Mouse (Mus musculus): Measurements from ENCODE around the gene Myo18a.
A peak's percentile ranks its signal among the peaks of the same experiment; 100 is the strongest.

Myo18a gene

DNA sequence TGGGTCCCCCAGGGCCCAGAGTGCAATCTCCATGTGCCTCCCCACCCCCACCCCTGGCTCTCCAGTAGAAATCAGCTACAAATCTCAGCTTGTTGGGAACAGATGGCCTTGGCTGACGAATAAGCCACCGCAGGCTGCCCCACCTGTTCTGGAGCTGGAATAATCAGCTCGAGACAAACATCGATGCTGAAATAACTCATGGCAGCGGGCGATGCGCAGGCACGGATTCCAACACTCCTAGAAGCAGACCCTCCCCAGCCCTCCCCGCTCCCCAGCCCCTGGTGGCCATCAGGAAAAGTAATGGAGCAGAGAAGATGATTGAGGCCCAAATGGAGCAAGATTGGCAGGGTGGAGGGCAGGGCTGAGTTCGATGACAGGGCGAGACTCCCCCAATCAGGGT, 109.2 kb downstream of the Myo18a start:
- no peak for DNase-seq (ENCODE audit: low spot score)

DNA sequence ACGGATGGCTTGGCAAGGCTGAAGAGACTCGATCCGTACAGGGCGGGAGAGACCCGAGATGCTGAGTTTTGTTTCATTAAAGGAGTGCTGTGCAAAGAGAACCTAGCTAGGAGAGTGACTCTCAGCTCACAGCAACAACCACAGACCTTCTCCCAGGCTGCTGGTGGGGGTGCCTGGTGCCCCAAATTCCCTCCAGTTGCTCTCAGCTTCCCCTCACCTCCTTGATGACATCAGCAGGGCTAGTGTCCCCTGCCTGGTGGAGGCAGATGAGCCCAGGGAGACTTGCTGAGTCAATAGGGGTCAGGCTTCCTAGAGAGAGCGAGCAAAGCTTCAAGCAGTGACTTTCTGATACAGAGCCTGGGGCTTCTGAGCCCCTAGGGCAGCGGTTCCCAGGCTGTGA, 109.6 kb downstream of the Myo18a start:
- no peak for DNase-seq (ENCODE audit: low spot score)

DNA sequence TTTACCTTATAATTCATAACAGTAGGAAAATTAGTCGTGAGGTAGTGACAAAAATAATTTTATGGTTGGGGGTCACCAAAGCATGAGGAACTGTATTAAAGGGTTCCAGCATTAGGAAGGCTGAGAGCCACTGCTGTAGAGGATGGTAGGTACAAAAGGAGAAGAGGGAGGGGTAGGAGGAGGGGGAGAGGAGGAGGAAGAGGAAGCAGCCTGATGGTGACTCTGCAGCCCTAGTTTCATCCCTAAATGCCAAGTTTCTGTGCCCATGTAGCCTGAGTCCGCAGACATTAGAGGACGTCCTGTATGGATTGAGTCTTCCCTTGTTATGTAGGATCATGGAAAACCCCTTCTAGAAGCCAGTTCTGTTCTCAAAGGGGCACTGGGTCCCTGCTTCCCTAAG, 110.1 kb downstream of the Myo18a start:
- no peak for DNase-seq (ENCODE audit: low spot score)

DNA sequence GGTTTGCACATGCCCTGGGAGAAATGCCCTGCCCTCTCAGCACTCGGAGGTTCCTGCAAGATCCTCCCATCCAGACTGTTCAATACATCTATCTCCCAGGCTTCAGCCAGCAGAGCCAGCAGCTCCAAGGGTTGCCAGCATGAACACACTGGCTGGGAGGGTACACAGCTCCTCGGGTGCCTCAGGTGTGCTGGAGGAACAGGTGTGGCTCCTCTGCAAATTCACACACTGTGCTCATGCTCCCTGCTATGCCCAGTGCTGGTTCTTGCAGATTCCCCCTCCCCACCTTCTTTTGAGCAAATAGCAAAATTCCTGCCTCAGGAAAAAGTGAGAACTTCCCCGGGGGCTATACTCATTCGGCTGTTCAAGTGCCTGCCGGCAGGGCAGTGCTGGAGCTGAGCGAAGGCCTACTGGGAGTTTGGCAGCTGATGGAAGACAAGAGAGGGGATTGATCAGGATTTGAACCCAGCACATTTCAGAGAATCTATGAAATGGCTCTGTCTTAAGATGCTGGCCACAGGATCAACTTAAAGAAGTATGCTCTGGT, 111.7 kb downstream of the Myo18a start:
- DNase-seq (ENCODE audit: low spot score), result no peak

GRCm38 (mm10) chr11:77875269-77875668, 112.2 kb downstream of the Myo18a start:
- DNase-seq (ENCODE audit: low spot score), result no peak

DNA sequence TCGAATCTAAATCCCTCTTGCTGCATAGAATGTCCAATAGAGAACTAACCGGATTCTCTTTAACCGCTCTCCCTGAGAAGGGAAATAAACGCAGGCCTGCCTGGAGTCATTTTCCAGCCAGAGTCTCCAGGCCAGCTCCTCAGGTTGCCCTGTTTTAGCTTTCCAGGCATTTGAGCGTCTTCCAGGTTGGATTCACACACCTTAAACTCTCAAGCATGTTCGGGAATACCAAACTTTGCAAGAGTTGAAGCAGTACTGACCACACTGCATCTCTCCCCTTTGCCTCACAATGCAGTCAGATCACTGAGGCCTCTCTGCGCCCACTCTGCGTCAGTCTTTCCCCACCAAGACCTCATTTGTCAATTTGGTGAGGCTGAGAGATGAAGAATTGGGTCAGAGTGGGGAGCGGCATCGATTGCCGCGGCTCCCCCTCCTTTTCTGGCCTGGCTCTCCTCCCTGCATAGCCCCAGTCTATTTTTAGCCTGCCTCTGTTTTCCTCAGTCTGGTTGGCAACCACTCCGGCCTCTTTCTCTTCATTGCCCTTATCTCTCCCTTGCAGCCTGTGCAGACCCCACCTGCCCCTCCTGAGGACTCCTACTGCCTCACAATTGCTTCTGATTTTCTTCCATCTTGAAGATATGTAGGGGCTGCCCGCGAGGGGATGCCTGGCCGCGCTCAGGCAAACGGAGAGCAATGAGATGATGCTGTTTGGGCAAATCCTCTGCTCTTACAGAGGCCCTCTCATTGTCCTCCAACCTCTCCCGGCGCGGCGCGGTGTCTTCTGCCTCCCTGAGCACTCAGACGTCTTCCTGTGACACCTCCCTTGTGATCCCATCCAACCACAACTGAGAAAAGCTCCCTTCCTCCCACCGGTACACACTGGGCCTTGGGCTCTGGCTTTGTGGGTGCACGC, 113.1 kb downstream of the Myo18a start:
- DNase-seq (ENCODE audit: low spot score), result no peak

GRCm38 (mm10) chr11:77876760-77877148, 113.7 kb downstream of the Myo18a start:
- no peak for DNase-seq (ENCODE audit: low spot score)

DNA sequence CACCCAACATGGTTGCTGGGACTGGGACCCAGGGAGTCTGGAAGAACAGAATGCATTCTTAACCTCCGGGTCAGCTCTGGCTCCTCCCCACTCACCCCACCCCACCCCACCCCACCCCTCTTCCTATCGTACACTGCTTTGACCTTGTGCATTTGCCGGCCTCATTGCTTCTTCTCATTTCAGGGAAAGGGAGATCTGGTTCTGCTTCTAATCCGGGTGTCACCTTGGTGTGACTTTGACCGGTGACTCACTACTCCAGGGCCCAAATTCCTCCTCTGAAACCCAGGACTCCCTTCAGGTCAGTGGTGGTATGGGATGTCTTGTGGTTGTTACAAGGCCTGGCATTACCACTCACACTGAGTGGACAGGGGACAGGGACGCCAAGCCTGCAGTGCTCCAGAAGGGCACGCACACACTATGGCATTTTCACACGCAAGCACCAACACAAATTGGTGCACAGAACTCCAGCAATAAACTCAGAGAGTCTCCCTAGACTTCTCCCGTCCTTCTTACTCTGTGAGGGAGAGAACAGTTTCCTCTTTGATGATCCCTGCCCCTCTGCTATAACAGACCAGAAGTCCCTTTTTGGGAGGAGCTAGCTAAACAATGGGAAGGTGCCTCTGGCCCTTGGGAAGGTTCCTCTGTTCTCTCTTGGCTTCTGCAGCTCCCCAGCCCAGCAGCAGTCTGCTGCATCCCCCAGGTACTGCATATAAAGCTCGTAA, 121.6 kb downstream of the Myo18a start:
- no peak for DNase-seq (ENCODE audit: low spot score)

GRCm38 (mm10) chr11:77885246-77885575, 122.2 kb downstream of the Myo18a start:
- no peak for DNase-seq (ENCODE audit: low spot score)

- DNase-seq (ENCODE audit: low spot score), result peak; percentile 25
Measured at GRCm38 (mm10) chr11:77887373-77887960, 124.4 kb downstream of the Myo18a start.

DNA sequence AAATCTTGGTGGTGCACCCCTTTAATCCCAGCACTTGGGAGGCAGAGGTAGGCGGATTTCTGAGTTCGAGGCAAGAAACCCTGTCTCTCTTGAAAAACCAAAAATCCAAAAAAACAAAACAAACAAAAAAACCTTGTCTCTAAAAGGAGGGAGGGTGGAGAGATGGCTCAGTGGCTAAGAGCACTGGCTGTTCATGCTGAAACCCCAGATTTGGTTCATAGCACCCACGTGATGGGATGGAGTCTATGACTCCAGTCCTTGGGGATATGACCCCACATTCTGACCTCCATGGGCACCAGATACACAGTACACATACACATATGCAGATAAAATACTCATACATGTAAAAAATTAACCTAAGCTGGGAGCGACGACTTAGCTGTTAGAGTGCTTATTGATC, 125.8 kb downstream of the Myo18a start:
- no peak for DNase-seq (ENCODE audit: low spot score)

GRCm38 (mm10) chr11:77889484-77889883, 126.4 kb downstream of the Myo18a start:
- DNase-seq (ENCODE audit: low spot score), result no peak

DNA sequence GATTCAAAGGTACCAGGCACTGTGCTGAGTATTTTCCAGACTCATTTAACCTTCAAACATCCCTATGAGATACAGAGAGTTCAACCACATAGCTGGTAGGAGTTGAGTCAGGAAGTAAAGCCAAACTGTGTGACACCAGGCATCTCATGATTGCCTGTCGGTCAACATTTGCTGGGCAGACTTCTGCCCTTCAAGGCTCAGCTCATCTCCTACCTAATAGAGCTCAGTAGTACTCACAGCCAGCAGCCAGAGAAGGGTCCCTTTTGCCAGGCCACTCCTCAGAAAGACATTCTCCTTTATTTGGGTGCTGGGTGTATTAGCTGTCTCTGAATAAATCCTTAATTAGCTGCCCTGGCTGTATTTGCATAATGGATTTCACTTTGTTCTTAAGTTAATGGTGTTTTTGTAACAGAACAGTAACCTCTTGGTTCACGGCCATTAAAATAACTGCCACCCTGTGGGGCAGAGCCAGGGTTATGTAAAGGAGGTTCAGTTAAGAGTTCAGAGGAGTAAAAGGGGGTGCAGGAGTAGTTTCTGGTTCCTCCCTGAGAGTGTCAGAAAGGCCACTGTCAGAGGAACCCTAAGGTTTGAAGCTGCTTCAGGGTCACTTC, 127.7 kb downstream of the Myo18a start:
- DNase-seq (ENCODE audit: low spot score), result no peak

GRCm38 (mm10) chr11:77892883-77893282, 129.8 kb downstream of the Myo18a start:
- DNase-seq (ENCODE audit: low spot score), result no peak

DNA sequence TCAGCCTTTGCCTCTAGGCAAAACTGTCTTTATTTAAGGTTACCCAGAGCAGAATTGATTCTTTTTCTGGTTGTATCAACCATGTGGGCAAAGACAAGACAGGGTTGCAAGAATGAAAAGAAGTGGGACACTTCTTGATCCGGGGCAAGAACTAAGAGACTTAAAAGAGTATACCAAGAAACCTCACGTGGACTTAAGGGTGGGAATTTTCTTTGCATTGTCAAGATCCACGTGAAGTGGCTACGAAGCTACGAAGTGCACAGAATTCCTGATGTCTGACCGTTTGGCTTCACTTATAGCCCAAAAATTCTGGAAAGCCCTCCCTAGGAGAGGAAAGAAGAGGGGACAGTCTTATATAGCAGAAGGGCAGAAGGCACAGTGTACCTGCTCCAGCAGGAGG, 130.2 kb downstream of the Myo18a start:
- DNase-seq (ENCODE audit: low spot score), result no peak

GRCm38 (mm10) chr11:77893787-77894718, 131.0 kb downstream of the Myo18a start, which contains the start of gene Pipox:
Gene Pipox (minus strand): TSS chr11:77894096.
- peak; percentile 91 for DNase-seq (ENCODE audit: low spot score)

DNA sequence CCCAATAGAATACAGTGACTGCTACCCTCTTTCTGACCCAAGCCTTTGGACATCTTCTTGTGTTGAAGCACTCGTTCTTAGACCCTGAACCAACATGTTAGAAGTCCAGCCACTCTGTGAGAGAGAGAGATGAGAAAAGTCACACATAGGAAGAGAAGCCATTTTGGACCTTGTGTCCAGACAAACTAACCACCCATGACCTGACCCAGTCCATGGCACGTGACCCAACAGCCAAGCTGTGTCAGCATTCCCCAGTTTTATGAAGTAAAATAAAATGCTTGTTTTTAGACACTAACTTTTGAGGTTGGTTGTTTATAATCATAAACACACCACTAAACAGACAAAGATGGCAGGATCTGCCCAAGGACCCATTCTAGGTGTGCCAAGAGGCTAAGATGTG, 131.9 kb downstream of the Myo18a start:
- DNase-seq (ENCODE audit: low spot score), result no peak

- no peak for DNase-seq (ENCODE audit: low spot score)
Measured at GRCm38 (mm10) chr11:77896011-77896410, 133.0 kb downstream of the Myo18a start.

- no peak for DNase-seq (ENCODE audit: low spot score)
Measured at GRCm38 (mm10) chr11:77896480-77896819, 133.4 kb downstream of the Myo18a start.

DNA sequence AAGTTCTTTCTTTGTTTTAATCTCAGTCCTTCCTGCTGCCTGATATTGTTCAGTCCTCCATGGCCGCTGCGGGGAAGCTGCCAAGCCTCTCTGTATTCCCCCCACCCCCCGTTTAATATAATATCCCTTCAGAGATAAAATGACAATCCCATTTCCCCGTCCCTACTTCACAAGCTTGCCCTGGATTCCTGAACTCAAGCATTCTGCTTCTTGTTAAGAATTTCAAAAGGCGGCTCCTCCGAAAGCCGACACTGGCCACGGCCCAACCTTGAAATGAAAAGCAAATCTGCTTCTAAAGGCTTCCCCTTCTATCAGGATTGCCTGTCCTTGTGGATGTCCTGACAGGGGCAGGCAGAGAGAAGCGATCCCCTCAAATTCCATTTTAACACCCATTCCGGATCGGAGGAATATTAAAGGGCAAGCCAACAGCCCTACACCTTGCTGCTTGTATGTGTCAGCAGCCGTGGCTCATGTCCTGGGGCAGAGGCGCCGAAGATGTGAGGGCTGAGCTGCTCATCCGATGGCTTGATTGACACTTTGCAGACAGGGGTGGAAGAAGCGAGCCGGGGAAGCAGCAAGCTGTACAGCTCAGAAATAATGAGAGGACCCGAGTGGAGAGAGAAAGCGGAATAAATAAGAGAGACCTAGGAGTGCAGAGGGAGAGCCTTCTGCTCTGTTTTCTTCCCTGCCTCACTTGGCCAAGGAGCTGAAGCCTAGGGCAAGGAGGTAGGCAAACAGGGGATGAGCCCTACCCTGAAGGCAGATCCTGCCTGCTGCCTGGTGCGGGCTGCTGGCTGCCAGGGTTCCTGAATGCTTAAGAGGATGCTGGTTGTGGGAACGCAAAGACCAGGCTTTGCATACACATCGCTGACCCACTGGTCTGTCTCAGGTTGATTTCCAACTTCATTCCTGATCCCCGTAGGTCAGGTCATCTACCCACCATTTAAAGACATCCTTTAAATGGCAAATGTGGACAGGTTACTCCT, 134.1 kb downstream of the Myo18a start:
- no peak for DNase-seq (ENCODE audit: low spot score)
